Mouse (Mus musculus) midbrain, embryonic 10.5 days (tissue): ENCODE measurements around the gene Kif13a. TPM values are rescaled to one million over a fixed set of nuclear protein-coding genes. Genes with fewer than 3 reads are reported as not detected.

Source experiments
- DNase-seq: peaks from one replicate; pipeline ENCODE4 v3.0.0-alpha.2; 2017; ENCODE audit warnings: low spot score
- H3K27ac ChIP-seq: fragments of 300-500 bp; sonication (generic); replicated peaks from 2 replicates; pipeline ENCODE4 v1.5.1; 2016; ENCODE audit warnings: mild to moderate bottlenecking
- H3K27me3 ChIP-seq: fragments of 300-500 bp; sonication (generic); 2 replicates; pipeline ENCODE4 v1.6.1; 2016; ENCODE audit warnings: low read depth, mild to moderate bottlenecking; ENCODE audit not compliant: poor library complexity, severe bottlenecking
- H3K36me3 ChIP-seq: fragments of 300-500 bp; sonication (generic); 2 replicates; pipeline ENCODE4 v1.6.1; 2016; ENCODE audit warnings: mild to moderate bottlenecking, moderate library complexity
- H3K4me1 ChIP-seq: fragments of 300-500 bp; sonication (generic); 2 replicates; pipeline ENCODE4 v1.6.1; 2016
- H3K4me3 ChIP-seq: fragments of 300-500 bp; sonication (generic); 2 replicates; pipeline ENCODE4 v1.5.1; 2016; ENCODE audit warnings: mild to moderate bottlenecking, moderate library complexity
- H3K9me3 ChIP-seq: fragments of 300-500 bp; sonication (generic); replicated peaks from 2 replicates; pipeline ENCODE4 v1.6.1; 2016; ENCODE audit warnings: mild to moderate bottlenecking
- WGBS: fragments of 180-500 bp; shearing (Covaris S2); methylation state at CpG from one replicate; pipeline ENCODE4 v1.1.7; 2016; 5-methylcytosine and 5-hydroxymethylcytosine counted together
- polyA plus RNA-seq: library from polyadenylated mRNA; unstranded; fragments of >200 nt; fragmentation: Nextera tagmentation; extraction: Ambion mirVana; gene quantifications from 2 replicates; pipeline ENCODE4 v1.2.1, GENCODE M21; 2016

The Kif13a gene
- polyA plus RNA-seq, 1 experiment from 2014 or later = 9.1 TPM

DNA sequence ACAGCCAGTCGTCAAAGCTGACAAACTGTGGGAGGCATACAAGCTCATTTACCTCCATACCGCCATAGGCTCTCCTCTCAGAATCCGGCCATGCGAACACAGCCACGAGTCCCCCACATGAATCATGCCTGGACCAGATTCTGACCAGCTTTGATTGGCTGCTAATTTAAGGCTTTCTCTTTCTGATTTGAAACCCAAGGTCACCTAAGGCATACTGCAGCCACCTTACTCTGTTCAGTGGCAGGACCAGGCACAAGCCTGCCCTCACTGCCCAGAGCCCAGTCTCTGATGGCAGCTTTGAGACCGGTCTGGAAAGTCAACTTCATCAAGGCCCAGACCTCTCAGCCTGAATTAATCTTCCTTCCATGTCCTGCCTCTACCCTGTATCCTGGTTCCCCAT is 17.7 kb downstream of the Kif13a start:
- Histone ChIP-seq H3K36me3 (0 out of 2 replicates have a peak, but pooled peaks cover 7% of the 10 kb centered on the region), H3K27ac (no peak overlapping the region), H3K27me3 (no peaks in the 10 kb centered on the region), H3K4me3 (no peak overlapping the region), H3K4me1 (peaks cover 39% of the 10 kb centered on the region), H3K9me3 (no peaks in the 10 kb centered on the region)
- no peak for DNase-seq
- WGBS = 91% methylated on average over 6 of the region's 6 CpGs

DNA sequence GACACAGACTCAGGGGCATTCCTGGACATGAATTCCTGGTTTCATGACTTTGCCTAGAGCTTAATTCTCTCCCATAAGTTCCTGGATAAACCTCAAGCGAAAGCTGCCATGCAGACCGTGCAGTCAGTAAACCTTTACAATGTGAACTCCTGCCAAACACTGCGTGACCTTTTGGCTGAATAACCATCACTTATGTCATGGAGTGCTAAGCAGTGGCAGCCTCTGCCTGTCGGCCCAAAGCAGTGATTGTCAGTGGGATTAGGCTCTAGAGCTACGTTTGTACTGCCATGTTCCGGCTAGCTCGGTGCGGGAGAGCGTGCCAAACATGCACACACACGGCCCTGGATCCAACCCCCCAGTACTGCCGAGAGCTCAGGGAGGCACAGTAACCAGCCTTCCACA is 18.6 kb downstream of the Kif13a start:
- Histone ChIP-seq H3K4me3 (no peak overlapping the region), H3K27ac (no peak overlapping the region), H3K9me3 (no peaks in the 10 kb centered on the region), H3K27me3 (no peaks in the 10 kb centered on the region), H3K4me1 (peaks cover 39% of the 10 kb centered on the region), H3K36me3 (0 out of 2 replicates have a peak, but pooled peaks cover 7% of the 10 kb centered on the region)
- 67% methylated on average over 11 of the region's 11 CpGs for WGBS
- DNase-seq = no peak

DNA sequence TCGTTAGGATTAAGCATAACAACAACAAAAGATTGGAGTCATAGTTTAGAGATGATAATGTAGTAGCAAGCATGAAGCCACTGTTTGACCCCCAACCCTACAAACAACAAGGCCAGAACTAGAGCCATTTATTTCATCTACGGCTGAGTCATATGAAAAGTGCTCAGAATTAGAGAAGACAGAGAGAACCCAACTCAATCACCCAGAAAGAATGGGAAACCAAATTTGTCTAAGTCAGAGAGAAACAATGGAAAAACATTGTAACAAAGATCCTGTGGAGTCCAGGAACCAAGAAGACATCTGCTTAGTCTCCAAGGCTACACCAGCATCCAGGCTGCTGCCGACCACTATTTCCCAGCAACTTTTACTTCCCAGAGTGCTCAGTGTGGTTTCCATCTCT is 19.7 kb downstream of the Kif13a start:
- WGBS = 87% methylated on average over 3 of the region's 3 CpGs
- Histone ChIP-seq H3K4me1 (peaks cover 39% of the 10 kb centered on the region), H3K27ac (no peak overlapping the region), H3K36me3 (0 out of 2 replicates have a peak, but pooled peaks cover 7% of the 10 kb centered on the region), H3K27me3 (no peaks in the 10 kb centered on the region), H3K9me3 (no peaks in the 10 kb centered on the region), H3K4me3 (no peak overlapping the region)
- no peak for DNase-seq

DNA sequence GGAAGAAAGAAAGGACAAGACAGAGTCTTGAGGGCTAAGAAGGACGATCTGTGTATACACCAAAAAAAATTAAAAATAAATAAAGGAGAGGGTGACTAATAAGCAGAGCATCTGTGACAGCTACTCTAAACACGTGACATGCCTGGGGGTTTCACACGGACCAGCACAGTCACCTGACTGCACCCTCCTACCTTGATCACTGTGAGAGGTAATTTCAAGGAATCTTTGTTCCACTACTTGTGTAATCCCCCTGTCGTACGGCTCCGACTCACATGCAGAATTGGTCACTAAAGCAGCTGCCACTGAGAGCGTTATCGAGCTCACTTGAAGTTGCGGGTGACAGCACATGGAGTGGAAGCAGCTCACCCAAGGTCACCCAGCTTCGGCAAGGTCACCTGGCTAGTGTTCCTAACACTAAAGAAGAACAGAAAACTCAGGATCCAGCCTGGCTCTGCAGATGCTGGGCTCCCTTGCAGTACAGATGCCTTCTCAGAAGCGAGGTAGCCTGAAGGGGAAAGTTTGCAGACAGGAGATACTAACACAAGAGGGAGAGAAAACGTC is 20.6 kb downstream of the Kif13a start:
- H3K27me3 ChIP-seq = no peaks in the 10 kb centered on the region
- 0 out of 2 replicates have a peak, but pooled peaks cover 7% of the 10 kb centered on the region for H3K36me3 ChIP-seq
- no peak overlapping the region for H3K27ac ChIP-seq
- WGBS = 85% methylated on average over 12 of the region's 12 CpGs
- peaks cover 39% of the 10 kb centered on the region for H3K4me1 ChIP-seq
- no peaks in the 10 kb centered on the region for H3K9me3 ChIP-seq
- no peak for DNase-seq
- no peak overlapping the region for H3K4me3 ChIP-seq

DNA sequence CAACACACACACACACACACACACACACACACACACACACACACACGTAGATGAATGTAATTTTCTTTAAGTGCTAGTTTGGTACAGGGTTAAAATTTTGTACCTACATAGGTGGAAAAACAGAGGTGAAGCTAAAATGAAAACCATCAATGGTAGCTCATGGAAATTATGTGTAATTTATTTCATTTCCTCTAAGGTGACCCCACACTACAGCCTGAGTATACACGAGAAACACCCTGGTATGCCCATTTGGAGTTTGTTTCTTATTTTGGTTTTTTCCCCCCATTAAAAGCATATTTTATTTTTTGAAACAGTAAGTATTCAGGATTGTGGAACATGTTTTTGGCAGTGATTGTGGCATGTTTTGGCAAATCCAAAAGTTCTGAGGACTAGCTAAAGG is 21.3 kb downstream of the Kif13a start:
- WGBS = 84% methylated on average over 2 of the region's 2 CpGs
- DNase-seq = no peak
- Histone ChIP-seq H3K27ac (no peak overlapping the region), H3K36me3 (peaks cover 13% of the 10 kb centered on the region), H3K4me3 (no peak overlapping the region), H3K9me3 (no peaks in the 10 kb centered on the region; the same call in 1 of the 2 replicates), H3K27me3 (no peaks in the 10 kb centered on the region), H3K4me1 (peaks cover 39% of the 10 kb centered on the region)

DNA sequence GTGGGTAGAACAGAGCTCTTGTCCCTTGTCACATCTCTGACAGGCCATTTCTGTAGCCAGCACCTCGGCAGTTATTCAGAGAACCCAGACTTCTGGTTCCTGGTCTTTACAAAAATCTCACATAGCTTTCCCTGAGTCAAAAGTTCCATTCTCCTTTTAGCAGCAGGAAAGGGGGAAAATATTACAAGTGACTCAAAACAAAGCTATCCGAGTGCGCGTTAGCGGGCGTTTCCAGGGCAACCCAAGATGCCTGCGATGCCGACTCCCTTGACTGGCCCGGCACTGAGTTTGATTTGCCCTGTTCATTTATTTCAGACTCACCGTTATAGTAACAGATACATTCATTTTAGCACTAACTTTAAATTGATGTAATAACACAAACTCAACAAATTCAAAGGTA is 21.8 kb downstream of the Kif13a start:
- peak; percentile 35 for DNase-seq
- 82% methylated on average over 10 of the region's 10 CpGs for WGBS
- Histone ChIP-seq H3K4me1 (peaks cover 39% of the 10 kb centered on the region), H3K4me3 (no peak overlapping the region), H3K36me3 (peaks cover 13% of the 10 kb centered on the region), H3K27me3 (no peaks in the 10 kb centered on the region), H3K9me3 (no peaks in the 10 kb centered on the region; the same call in 1 of the 2 replicates), H3K27ac (no peak overlapping the region; the same call in 1 of the 2 replicates)

DNA sequence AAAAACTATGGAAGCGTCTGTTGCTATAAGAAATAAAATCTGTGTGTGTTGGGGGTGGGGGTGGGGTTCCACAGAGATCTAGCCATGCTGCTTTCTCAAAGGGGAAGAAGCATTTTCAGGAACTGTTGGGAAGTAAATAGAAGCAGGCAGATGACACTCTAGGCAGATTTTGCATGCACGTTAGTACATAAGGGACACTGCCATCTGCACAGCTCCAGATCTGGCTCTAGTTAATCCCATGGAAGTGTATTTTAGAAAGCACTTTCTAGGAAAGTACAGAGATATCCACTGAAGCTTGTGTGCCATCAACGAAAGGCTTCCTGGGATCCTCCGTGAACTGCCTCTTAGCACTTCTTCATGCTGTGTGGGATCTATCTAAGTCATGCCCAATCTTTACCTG is 22.6 kb downstream of the Kif13a start:
- Histone ChIP-seq H3K4me1 (peaks cover 37% of the 10 kb centered on the region), H3K9me3 (peaks cover 6% of the 10 kb centered on the region), H3K36me3 (peaks cover 18% of the 10 kb centered on the region), H3K27ac (no peak overlapping the region; the same call in 1 of the 2 replicates), H3K4me3 (no peak overlapping the region), H3K27me3 (no peaks in the 10 kb centered on the region)
- 90% methylated on average over 4 of the region's 4 CpGs for WGBS
- DNase-seq = no peak

DNA sequence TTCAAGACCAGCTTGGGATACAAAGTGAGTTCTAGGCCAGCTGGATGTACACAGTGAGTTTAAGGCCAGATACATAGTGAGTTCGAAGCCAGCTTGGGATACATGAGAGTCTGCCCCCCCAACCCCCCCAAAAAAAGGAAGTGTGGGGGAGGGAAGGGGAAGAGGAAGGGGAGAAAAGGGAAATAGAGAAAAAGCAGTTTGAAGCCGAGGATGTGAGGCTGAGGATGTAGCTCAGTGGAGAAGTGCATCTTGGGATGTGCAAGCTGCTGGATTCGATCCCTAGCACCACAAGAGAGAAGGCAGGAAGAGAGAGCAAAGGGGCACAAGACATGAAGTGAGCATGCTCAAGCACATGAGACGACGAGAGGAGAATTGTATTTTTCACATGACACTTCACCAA is 23.7 kb downstream of the Kif13a start:
- DNase-seq = no peak
- H3K36me3 ChIP-seq = peaks cover 22% of the 10 kb centered on the region
- H3K27ac ChIP-seq = no peak overlapping the region
- WGBS = 96% methylated on average over 5 of the region's 5 CpGs
- H3K4me3 ChIP-seq = no peak overlapping the region
- H3K9me3 ChIP-seq = peaks cover 7% of the 10 kb centered on the region
- H3K27me3 ChIP-seq = no peaks in the 10 kb centered on the region
- H3K4me1 ChIP-seq = peaks cover 27% of the 10 kb centered on the region

DNA sequence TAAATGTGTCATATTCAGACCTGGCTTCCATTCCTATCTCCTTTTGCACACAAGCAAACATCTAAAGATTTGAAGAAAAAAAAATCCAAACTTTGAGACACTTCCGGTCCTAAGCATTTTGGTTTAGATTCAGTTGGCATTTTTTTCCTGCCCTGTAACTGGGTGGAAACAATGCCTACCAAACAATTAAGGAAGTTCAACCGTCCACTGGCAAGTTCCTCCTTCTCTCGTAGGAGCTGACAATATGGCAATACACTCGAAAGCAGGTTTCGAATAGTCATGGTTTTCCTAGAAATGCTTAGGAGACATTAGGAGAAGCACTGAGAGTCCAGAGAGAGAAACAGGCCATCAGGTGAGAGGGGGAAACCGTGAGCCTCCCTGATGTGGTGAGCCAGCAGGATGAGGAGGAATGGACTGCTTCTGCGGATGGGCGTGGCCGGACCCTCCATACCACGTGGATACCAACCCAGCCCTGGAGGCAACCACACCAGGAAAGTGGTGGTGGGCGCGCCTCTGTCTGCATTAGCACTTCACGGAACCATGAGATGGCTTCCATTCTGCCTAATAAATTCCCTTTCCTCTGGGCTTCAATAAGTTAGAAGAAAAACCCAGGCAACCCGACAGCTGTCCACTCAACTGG is 24.6 kb downstream of the Kif13a start:
- H3K4me1 ChIP-seq = peaks cover 18% of the 10 kb centered on the region
- H3K27me3 ChIP-seq = no peaks in the 10 kb centered on the region
- 93% methylated on average over 14 of the region's 14 CpGs for WGBS
- H3K36me3 ChIP-seq = peaks cover 31% of the 10 kb centered on the region
- no peak overlapping the region for H3K4me3 ChIP-seq
- peaks cover 7% of the 10 kb centered on the region for H3K9me3 ChIP-seq
- H3K27ac ChIP-seq = no peak overlapping the region
- DNase-seq = no peak

DNA sequence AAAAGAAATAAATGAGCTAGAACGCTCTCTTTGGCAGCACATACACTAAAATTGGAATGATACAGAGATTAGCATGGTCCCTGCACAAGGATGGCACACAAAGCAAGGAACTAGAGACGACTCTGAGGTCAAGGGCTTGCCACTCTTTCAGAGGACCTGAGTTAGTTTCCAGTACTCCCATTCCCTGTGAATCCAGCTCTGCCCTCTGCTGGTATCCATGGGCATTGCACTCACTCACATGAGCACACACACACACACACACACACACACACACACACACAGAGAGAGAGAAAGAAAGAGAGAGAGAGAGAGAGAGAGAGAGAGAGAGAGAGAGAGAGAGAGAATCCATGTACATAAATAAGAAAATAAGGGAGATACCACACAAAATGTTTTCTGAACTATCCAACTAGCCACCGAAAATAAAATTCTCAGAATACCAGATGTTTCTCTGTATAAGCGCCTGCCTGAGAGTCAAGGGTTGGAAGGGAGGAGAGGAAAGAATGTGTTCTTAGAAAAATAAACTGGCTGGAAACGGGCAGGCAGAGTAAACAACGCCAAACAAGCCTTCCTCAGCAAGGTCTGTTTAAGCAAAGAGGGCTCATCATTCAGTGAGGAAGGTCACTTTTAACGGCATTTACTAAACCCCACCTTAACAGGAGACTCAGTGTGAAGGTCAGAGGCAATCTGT is 27.0 kb downstream of the Kif13a start:
- 91% methylated on average over 7 of the region's 7 CpGs for WGBS
- no peak for DNase-seq
- Histone ChIP-seq H3K4me3 (no peak overlapping the region), H3K9me3 (peaks cover 7% of the 10 kb centered on the region), H3K4me1 (peaks cover 18% of the 10 kb centered on the region), H3K36me3 (peaks cover 38% of the 10 kb centered on the region), H3K27ac (no peak overlapping the region), H3K27me3 (no peaks in the 10 kb centered on the region)

DNA sequence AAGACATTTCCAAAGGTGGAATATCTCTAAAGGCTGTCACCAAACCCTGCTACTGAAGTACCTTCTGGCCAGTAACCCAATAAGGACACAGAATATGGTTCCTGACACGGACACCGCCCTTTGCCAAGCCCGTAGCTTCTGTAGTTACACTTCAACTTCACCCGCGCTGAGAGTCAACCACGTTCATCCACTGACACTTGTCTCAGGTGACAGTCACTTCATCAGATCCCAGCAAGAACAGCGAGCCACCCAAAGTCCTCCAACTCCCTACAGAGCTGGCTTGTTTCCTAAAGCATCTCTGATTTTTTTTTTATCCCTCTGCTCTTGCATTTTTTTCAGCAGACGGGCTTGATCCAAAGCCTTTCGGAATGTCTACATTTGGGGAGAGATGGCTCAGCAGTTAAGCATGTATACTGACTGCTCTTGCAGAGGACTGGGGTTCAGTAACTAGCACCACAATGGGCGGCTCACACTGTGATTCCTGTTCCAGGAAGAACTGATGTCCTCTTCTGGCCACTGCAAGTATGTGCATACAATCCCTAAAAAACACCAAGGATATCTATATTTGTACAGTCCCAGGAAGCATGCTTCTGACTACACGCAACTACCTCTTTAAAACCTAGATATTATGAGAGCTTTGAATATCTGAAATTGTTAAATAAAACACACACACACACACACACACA is 28.7 kb downstream of the Kif13a start:
- Histone ChIP-seq H3K4me3 (no peak overlapping the region), H3K27me3 (no peaks in the 10 kb centered on the region), H3K36me3 (peaks cover 38% of the 10 kb centered on the region), H3K9me3 (peaks cover 7% of the 10 kb centered on the region), H3K27ac (no peak overlapping the region), H3K4me1 (peaks cover 12% of the 10 kb centered on the region)
- 94% methylated on average over 11 of the region's 11 CpGs for WGBS
- DNase-seq = no peak

DNA sequence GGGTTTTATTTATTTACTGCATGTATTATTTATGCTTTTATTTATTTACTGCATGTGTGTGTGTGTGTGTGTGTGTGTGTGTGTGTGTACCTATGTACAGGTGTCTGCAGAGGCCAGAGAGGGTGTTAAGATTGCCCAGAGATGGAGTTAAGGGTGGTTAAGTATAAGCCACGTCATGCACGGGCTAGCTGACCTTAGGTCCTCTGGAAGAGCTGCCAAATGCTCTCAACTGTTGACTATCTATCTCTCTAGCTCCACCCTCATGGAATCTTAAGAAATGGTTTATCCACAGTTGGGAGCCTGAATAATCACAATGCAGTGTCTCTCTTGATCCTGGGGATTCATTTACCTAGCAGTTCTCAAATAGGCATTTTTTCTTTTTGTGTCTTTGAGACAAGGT is 30.8 kb downstream of the Kif13a start:
- no peak overlapping the region for H3K4me3 ChIP-seq
- no peak for DNase-seq
- no peaks in the 10 kb centered on the region for H3K27me3 ChIP-seq
- peaks cover 37% of the 10 kb centered on the region for H3K36me3 ChIP-seq
- H3K27ac ChIP-seq = no peak overlapping the region
- peaks cover 7% of the 10 kb centered on the region for H3K9me3 ChIP-seq
- H3K4me1 ChIP-seq = peaks cover 12% of the 10 kb centered on the region
- 56% methylated on average over 2 of the region's 2 CpGs for WGBS
